21 mouse cellular contexts compared by ENCODE assay signal in genomic region chr2:132046659-132047058, GRCm38 (mm10). TPM values are rescaled to one million over a fixed set of nuclear protein-coding genes. Genes with fewer than 3 reads are reported as not detected.
A peak's percentile ranks its signal among the peaks of the same experiment; 100 is the strongest.
DNase-seq lines count a peak whose midpoint lies in the region; ATAC-seq and TF ChIP-seq lines count a peak whose summit lies in the region.
"Had no signal": no experiment of that assay in that cellular context is flagged by ENCODE, and none has a peak within 500 bp of the region (broad histone marks: within the 10 kb centered on the region; RNA-seq: fewer than 3 reads in every experiment).

No protein-coding gene starts in this region.

- no peak overlapping the region for H3K9ac ChIP-seq in lung, postnatal 0 days (replicated peaks; ENCODE audit: low read depth)

- H3K36me3 ChIP-seq in lung, postnatal 0 days (ENCODE audit: insufficient read depth, low read length): no peaks in the 10 kb centered on the region
- H3K36me3 ChIP-seq: G1E had no signal

- no peaks in the 10 kb centered on the region for H3K4me1 ChIP-seq in lung, postnatal 0 days (ENCODE audit: insufficient read depth, low read depth, low read length)
- H3K4me1 ChIP-seq in lung, adult 2 months (ENCODE audit: control insufficient read depth, insufficient read depth, low read length): peaks cover 5% of the 10 kb centered on the region; the same call in 1 of the 2 replicates

- WGBS in lung, postnatal 0 days: 76% methylated on average over 4 of the region's 4 CpGs
- 81% methylated on average over 4 of the region's 4 CpGs for WGBS in lung, adult 2 months

- no peak for TF ChIP-seq CTCF in lung, postnatal 0 days (IDR thresholded peaks at IDR 0.05)
- TF ChIP-seq CTCF in lung, adult 2 months (IDR thresholded peaks at IDR 0.05; ENCODE audit: insufficient read depth, low read length): no peak

- TF ChIP-seq EP300 in lung, postnatal 0 days (IDR thresholded peaks at IDR 0.05): peak; percentile 61

- no peaks in the 10 kb centered on the region for H3K27me3 ChIP-seq in lung, postnatal 0 days (replicated peaks; ENCODE audit: insufficient read depth, low read length)
- H3K27me3 ChIP-seq: CH12.LX, Patski had no signal

- no peak overlapping the region for H3K4me3 ChIP-seq in lung, postnatal 0 days (ENCODE audit: low read depth, low read length)
- no peak overlapping the region for H3K4me3 ChIP-seq in lung, adult 2 months (replicated peaks; ENCODE audit: extremely low read depth, low read depth, low read length)

- no peak for TF ChIP-seq POLR2A in lung, adult 2 months (IDR thresholded peaks at IDR 0.05; ENCODE audit: borderline replicate concordance, extremely low read depth, low read depth, low read length)

- H3K9me3 ChIP-seq in lung, postnatal 0 days (ENCODE audit: low read length): no peaks in the 10 kb centered on the region
- H3K9me3 ChIP-seq: G1E had no signal

- ATAC-seq in lung, postnatal 0 days: no peak
- ATAC-seq: activated CD4-positive, CD25-positive, alpha-beta regulatory T cell, adult 4 months; CD4-positive, CD25-positive, alpha-beta regulatory T cell, adult 4 months; Patski had no signal

- H3K27ac ChIP-seq in lung, postnatal 0 days (ENCODE audit: low read length): no peak overlapping the region

- no peak overlapping the region for H3K4me2 ChIP-seq in lung, postnatal 0 days (replicated peaks; ENCODE audit: low read depth, low read length)

- DNase-seq in lung, postnatal 0 days (ENCODE audit: low spot score): peak; percentile 72
- DNase-seq in lung, postnatal 10 days: no peak
- peak; percentile 45 for DNase-seq in lung, postnatal 25 days (ENCODE audit: low spot score)
- DNase-seq in lung, adult 2 months: no peak
- DNase-seq in lung, postnatal 36 days: peak; percentile 39
- DNase-seq in lung, postnatal 14 days: no peak
- DNase-seq: adrenal gland, adult 2 months; adrenal gland, adult 8-10 months; adrenal gland, postnatal 10 days; adrenal gland, postnatal 14 days; adrenal gland, postnatal 25 days; adrenal gland, postnatal 36 days; B cell, adult 2 months; cerebellum, adult 11 months; cerebellum, adult 11-12 months; cerebellum, adult 18-20 months had no signal

RNA-seq across cellular contexts. Expression of gene Rassf2, which starts 16.6 kb away (rescaled TPM):
- 10.0 and 15.2 TPM in 2 replicates for polyA plus RNA-seq in lung, postnatal 0 days (2015; fragmentation: Nextera tagmentation; extraction: Ambion mirVana)
- 26.6 and 27.1 TPM in 2 replicates for polyA plus RNA-seq in lung, adult 2 months (2012; rRNA removed)

Comparison
In these comparisons a context has a peak if more than half of its experiments do, and no peak if none do; other contexts are left out.
1. DNase-seq: peak in lung, postnatal 0 days (single experiment), lung, postnatal 25 days (single experiment) and lung, postnatal 36 days (single experiment); none in lung, postnatal 10 days (single experiment), lung, adult 2 months (single experiment) and lung, postnatal 14 days (single experiment).